Mouse (Mus musculus): ENCODE results near the gene Ptpru.

DNA sequence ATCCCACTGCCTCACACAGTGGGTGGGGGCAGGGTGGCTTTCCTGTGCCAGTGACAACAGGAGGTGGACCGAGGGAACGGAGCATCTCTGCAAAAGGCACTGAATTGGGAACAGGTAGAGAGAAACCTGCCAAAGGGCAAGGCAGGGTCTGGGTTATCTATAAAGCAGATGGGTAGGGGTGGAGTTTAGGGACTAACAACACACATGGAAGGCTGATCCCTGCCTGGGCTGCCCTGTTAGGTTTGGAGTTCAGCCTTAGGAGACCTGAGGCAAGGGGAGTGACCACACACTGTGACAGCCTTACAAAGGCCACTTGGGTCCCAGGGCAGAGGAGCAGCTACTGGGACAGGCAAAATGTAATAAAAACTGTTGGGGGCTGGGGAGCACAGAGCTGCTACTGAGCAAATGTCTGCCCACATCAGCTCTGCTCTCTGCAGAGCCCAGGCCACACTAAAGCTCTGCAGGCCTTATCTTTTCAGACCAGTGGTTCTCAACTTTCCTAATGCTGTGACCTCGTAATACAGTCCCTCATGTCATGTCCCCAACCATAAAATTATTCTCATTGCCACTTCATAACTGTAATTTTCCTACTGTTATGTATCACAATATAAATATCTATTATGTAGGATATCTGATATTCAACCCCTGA is 5.2 kb downstream of the Ptpru start:
- no peak for TF ChIP-seq CTCF (IDR thresholded peaks at IDR 0.05; ENCODE audit: low read depth, low read length)
- TF ChIP-seq POLR2A (IDR thresholded peaks at IDR 0.05; ENCODE audit: borderline replicate concordance, low read depth, low read length): no peak

Measured in bone marrow macrophage, adult 2 months (primary cell).